Mouse (Mus musculus): ENCODE data around the gene Rnf214.
A peak's percentile ranks its signal among the peaks of the same experiment; 100 is the strongest.

- no peak for TF ChIP-seq POLR2A (IDR thresholded peaks at IDR 0.05; ENCODE audit: insufficient read depth, low read length)
- TF ChIP-seq CTCF (IDR thresholded peaks at IDR 0.05; ENCODE audit: low read depth, low read length) = peak; percentile 99
Measured at GRCm38 (mm10) chr9:45829107-45829506, 77.6 kb downstream of the Rnf214 start.

Measured in ES-Bruce4 (cell line).